Mouse (Mus musculus) embryonic facial prominence, embryonic 12.5 days (tissue): ENCODE results near the gene Gpr83. TPM values are rescaled to one million over a fixed set of nuclear protein-coding genes. Genes with fewer than 3 reads are reported as not detected.
"Not testable (repeated sequence)": the region's sequence is repeated elsewhere in the genome, so short reads cannot be mapped to it uniquely, and the experiment has no call there.

ENCODE experiments used
- ATAC-seq: fragments of 200-750 bp; cut with Nextera tagmentation; 2 replicates; pipeline ENCODE4 v1.8.0; 2017; ENCODE audit not compliant: insufficient number of reproducible peaks, insufficient read depth, low FRiP score, low TSS enrichment
- H3K27ac ChIP-seq: fragments of 300-500 bp; sonication (generic); 2 replicates; pipeline ENCODE4 v1.5.1; 2016; ENCODE audit warnings: mild to moderate bottlenecking
- H3K27me3 ChIP-seq: fragments of 300-500 bp; sonication (generic); 2 replicates; pipeline ENCODE4 v1.6.1; 2016; ENCODE audit warnings: mild to moderate bottlenecking, moderate library complexity
- H3K36me3 ChIP-seq: fragments of 300-500 bp; sonication (generic); 2 replicates; pipeline ENCODE4 v1.6.1; 2016; ENCODE audit warnings: mild to moderate bottlenecking
- H3K4me1 ChIP-seq: fragments of 300-500 bp; sonication (generic); 2 replicates; pipeline ENCODE4 v1.6.1; 2016
- H3K4me2 ChIP-seq: fragments of 300-500 bp; sonication (generic); replicated peaks from 2 replicates; pipeline ENCODE4 v1.6.1; 2016; ENCODE audit warnings: mild to moderate bottlenecking, moderate library complexity
- H3K4me3 ChIP-seq: fragments of 300-500 bp; sonication (generic); 2 replicates; pipeline ENCODE4 v1.5.1; 2016; ENCODE audit warnings: mild to moderate bottlenecking
- H3K9ac ChIP-seq: fragments of 300-500 bp; sonication (generic); 2 replicates; pipeline ENCODE4 v1.6.1; 2016; ENCODE audit warnings: mild to moderate bottlenecking, moderate library complexity
- H3K9me3 ChIP-seq: fragments of 300-500 bp; sonication (generic); 2 replicates; pipeline ENCODE4 v1.6.1; 2016; ENCODE audit warnings: mild to moderate bottlenecking, moderate library complexity
- WGBS: fragments of 180-500 bp; shearing (Covaris S2); methylation state at CpG from one replicate; pipeline ENCODE4 v1.1.7; 2016; 5-methylcytosine and 5-hydroxymethylcytosine counted together
- polyA plus RNA-seq: library from polyadenylated mRNA; unstranded; fragments of >200 nt; fragmentation: Nextera tagmentation; extraction: Ambion mirVana; gene quantifications from 2 replicates; pipeline ENCODE4 v1.2.1, GENCODE M21; 2016

The Gpr83 gene
- polyA plus RNA-seq, 1 experiment from 2014 or later, result 0.40 TPM

DNA sequence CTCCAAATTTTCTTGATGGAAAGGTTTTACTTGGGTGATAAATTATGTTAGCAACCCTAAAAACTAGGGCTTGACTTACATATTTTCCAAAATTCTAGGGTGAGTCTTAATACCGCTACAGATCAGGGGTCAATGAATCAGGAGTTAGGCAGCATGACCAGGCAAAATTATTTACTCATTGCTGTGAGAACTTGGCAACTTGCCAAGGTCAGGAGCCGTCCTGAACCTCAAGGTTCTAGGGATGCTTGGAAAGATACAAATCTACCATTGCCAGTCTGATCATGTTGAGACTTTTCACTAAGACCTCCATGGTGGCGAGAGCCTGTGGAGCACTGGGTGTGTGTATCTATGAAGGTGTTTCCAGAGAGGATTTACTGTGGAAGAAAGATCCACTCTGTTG is 11.5 kb downstream of the Gpr83 start:
- Histone ChIP-seq H3K36me3 (no peaks in the 10 kb centered on the region), H3K27ac (no peak overlapping the region), H3K4me2 (no peak overlapping the region), H3K4me1 (peaks cover 14% of the 10 kb centered on the region; the same call in 1 of the 2 replicates), H3K9me3 (no peaks in the 10 kb centered on the region), H3K9ac (no peak overlapping the region), H3K27me3 (no peaks in the 10 kb centered on the region), H3K4me3 (no peak overlapping the region)
- ATAC-seq, result no peak
- WGBS, result 70% methylated on average over 3 of the region's 3 CpGs

DNA sequence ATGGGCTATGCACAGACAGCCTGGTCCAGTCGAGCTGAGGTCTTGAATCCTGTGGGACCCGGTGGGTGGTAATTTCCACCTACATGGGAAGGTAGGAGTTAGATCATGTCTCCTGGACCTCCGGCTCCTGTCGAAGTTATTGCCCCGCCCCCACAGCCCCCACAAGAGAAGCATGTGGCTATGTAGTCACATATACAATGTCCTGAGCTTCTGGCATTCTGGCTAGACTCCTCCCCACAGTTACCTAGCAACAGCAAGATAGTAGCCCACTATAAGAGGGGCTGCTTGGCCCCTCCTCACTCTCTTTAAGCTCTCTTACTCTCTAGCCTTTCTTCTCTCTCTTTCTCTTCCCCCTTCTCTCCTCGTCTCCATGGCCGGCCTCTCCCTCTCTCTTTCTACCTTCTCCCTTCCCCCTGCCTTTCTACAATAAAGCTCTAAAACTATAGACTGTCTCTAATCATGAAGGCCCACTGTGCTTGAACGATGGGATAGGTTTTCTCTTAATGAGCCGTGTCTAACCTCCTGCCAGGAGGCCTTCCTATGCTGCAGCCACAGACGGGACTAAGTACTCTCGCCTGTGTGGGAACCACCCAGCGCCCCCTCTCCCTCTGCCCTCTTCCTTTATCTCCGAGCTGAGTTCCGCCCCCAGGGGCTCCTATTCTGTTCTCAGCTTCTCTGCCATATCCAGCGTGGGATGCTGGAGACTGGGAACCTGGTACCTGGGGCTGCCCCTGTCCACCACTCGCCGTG is 12.3 kb downstream of the Gpr83 start:
- no peak overlapping the region for H3K27ac ChIP-seq
- no peaks in the 10 kb centered on the region for H3K9me3 ChIP-seq
- peak; percentile 67; the same call in 1 of the 2 replicates for ATAC-seq

DNA sequence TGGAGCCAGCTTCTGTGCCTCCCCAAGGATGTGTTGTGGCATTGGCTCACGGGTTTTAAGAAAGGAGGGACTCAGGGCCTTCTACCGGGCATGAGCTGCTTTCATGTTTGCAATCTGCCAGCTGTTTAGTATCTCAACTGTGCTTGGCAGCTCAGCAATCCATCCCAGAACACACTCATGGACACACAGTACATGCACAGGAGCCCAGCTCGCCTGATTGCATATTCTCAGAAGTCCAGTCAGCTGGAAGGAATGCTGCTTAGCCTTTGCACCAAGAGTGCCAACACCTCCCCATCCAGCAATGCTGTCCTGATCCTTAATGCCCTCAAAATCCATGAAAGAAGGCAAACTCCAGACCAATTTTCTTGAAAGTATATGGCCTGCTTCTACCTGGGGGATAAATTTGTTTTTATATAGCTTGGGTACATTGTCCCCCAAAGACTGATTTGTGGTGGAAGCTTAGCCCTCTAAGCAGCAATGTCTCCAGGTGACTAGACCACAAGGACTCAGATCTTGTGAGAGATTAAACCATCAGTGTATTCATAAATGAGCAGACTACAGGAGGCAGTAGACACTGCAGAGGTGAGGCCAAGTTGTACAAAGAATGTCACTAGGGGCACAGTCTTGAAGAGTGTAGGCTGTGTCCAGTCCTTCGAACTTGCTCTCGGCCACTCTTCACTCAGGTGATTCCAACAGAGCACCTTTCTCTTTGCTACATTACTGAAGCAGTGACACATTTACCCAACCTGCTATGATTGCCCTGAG is 15.9 kb downstream of the Gpr83 start:
- WGBS, result 81% methylated on average over 5 of the region's 5 CpGs
- H3K36me3 ChIP-seq, result no peaks in the 10 kb centered on the region
- H3K27ac ChIP-seq, result no peak overlapping the region
- no peak overlapping the region for H3K4me2 ChIP-seq
- H3K4me1 ChIP-seq, result peaks cover 14% of the 10 kb centered on the region; the same call in 1 of the 2 replicates
- no peak overlapping the region for H3K9ac ChIP-seq
- no peak overlapping the region for H3K4me3 ChIP-seq
- H3K9me3 ChIP-seq, result no peaks in the 10 kb centered on the region
- H3K27me3 ChIP-seq, result no peaks in the 10 kb centered on the region
- no peak for ATAC-seq

More for the DNA sequence above, 12.3 kb downstream of the Gpr83 start:
- H3K9ac ChIP-seq, result no peak overlapping the region
- H3K4me2 ChIP-seq, result no peak overlapping the region
- no peaks in the 10 kb centered on the region for H3K27me3 ChIP-seq
- H3K4me1 ChIP-seq, result peaks cover 14% of the 10 kb centered on the region; the same call in 1 of the 2 replicates
- H3K36me3 ChIP-seq, result no peaks in the 10 kb centered on the region
- H3K4me3 ChIP-seq, result no peak overlapping the region
- WGBS, result 29% methylated on average over 17 of the region's 17 CpGs

DNA sequence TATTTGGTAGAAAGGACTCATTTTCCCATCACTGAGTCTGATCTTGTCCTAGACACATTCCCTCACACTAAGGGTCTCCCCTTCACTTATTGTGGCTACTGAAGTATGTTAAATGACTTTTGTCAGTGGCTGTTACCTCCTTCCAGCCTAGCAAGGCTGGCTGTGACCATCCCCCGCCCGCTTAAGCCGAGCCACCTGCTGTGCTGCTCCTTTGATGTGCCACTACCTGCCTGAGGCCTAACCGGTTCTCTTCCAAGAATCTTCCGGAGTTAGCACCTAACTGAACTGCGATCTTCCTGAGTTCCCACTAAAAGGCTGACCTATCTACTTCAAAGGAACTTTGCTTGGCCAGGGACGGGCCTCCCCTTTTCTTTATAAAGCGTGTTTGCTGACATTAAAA is 16.6 kb downstream of the Gpr83 start:
- not testable (repeated sequence) for H3K9ac ChIP-seq, H3K4me3 ChIP-seq, H3K27me3 ChIP-seq, H3K36me3 ChIP-seq, H3K4me2 ChIP-seq, H3K27ac ChIP-seq, ATAC-seq, H3K9me3 ChIP-seq
- peaks cover 13% of the 10 kb centered on the region; the same call in 1 of the 2 replicates for H3K4me1 ChIP-seq
- WGBS, result 21% methylated on average over 8 of the region's 8 CpGs

DNA sequence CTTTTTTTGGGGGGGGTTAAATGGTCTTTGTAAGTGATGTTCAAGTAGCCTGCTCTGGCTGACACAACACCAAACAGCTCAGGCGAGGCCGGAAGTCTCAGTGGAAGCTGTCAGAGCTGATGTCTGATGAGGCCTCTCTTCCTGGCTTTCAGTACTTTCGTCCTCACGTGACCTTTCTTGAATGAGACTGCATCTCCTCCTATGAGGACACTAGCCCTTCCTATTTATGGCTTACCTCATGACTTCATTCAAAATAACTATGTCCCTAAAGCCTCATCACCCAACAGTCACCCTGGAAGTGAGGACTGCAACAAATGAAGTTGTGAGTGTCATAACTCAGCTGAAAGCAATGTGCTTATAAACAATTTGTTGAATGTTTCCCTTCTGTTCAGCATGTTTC is 24.6 kb downstream of the Gpr83 start:
- Histone ChIP-seq H3K36me3 (no peaks in the 10 kb centered on the region), H3K27ac (no peak overlapping the region), H3K4me2 (no peak overlapping the region), H3K4me1 (no peaks in the 10 kb centered on the region; the same call in 1 of the 2 replicates), H3K9me3 (no peaks in the 10 kb centered on the region), H3K9ac (no peak overlapping the region), H3K27me3 (no peaks in the 10 kb centered on the region), H3K4me3 (no peak overlapping the region)
- WGBS, result 67% methylated on average over 4 of the region's 4 CpGs
- no peak for ATAC-seq

DNA sequence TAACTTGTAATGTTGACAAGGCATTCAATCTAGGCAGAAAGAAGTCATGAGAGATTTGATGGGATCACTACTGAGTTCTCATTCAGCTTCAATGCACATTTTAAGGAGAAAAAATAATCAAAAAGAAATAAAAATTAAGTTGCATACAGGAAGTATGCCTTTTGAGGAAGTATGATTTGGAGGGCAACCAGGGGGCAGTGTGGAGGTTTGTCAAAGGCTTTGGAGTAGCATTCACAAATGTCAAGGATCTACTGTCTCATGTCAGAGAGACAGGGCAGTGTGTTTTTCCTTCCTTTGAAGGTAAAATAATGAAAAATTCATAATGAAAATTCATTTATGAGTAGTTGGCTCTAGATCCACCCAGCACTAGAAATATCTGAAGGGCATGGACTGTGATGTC is 25.1 kb downstream of the Gpr83 start:
- no peaks in the 10 kb centered on the region for H3K36me3 ChIP-seq
- no peak overlapping the region for H3K27ac ChIP-seq
- H3K4me3 ChIP-seq, result no peak overlapping the region
- no peak overlapping the region for H3K9ac ChIP-seq
- no peak overlapping the region for H3K4me2 ChIP-seq
- H3K9me3 ChIP-seq, result no peaks in the 10 kb centered on the region
- no peaks in the 10 kb centered on the region; the same call in 1 of the 2 replicates for H3K4me1 ChIP-seq
- no peaks in the 10 kb centered on the region for H3K27me3 ChIP-seq
- no peak for ATAC-seq

DNA sequence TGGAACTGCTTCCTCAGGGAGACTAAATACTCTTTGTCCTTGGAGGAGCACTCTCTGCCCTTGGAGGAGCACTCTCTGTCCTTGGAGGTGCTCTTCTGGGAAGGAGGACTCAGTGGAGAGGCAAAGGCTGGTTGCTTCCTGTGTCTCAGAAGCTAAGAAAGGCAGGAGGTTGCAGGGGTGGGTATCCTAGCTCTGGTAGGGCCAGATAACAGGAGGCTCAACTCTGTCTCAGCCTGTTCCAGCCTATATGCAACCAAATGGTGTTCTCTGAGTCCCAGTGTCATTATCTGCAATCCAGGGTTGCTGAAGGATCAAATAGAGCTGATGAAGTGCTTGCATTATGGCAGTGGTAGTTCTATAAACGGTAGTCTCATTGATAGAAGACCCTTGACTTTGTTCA is 25.9 kb downstream of the Gpr83 start:
- Histone ChIP-seq H3K27me3 (no peaks in the 10 kb centered on the region), H3K9ac (no peak overlapping the region), H3K4me3 (no peak overlapping the region), H3K36me3 (no peaks in the 10 kb centered on the region), H3K4me2 (no peak overlapping the region), H3K9me3 (no peaks in the 10 kb centered on the region), H3K4me1 (no peaks in the 10 kb centered on the region; the same call in 1 of the 2 replicates), H3K27ac (no peak overlapping the region)
- no peak for ATAC-seq
- WGBS, result 71% methylated on average over 1 of the region's 1 CpGs

DNA sequence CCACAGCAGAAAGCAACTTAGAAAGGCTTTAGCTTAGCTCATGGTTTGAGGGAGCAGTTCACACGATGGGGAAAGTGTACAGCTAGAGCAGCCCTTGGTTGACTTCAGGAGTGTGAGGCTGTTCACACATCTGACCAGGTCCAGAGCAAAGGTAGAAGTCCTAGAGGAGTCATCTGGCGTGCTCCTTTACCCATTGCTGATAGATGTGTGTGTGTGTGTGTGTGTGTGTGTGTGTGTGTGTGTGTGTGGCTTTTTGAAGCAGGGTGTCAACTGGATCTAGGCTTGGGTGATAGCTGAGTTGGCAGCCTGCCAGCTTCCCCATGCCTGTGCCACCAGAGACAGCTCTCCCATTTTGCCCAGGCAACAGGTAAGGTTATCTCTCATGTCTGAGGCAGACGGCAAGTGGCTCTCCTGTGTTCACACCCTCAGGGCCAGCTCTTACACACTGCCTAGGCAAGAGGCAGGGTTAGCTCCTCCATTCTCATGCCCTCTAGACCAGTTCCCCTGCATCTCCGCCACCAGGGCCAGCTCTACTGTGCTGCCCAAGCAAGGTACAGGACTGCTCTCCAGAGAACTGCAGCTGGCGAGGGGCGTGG is 27.9 kb downstream of the Gpr83 start:
- H3K4me3 ChIP-seq, result no peak overlapping the region
- no peak overlapping the region for H3K9ac ChIP-seq

DNA sequence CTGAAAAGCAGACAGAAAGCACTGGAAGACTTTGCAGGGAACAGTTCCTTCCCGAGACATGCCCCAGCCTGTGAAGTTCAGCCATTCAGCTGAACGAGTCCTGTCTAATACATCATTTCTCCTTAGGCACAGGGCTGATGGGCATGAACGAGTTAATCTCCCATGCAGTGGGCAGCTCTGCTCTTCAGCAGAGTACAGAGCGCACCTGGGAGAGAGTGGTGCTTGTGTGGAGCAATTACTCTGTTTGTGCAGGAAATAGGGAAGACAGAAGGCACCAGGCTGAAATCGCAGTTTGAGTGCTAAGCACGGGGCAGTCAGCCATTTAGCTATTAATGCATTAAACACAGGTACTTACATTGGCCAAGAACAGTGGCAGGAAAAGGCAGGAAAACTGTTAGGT is 28.7 kb downstream of the Gpr83 start:
- WGBS, result 59% methylated on average over 6 of the region's 6 CpGs
- Histone ChIP-seq H3K27ac (no peak overlapping the region), H3K9me3 (no peaks in the 10 kb centered on the region), H3K36me3 (no peaks in the 10 kb centered on the region), H3K4me1 (no peaks in the 10 kb centered on the region; the same call in 1 of the 2 replicates), H3K4me3 (no peak overlapping the region), H3K27me3 (no peaks in the 10 kb centered on the region), H3K4me2 (no peak overlapping the region), H3K9ac (no peak overlapping the region)
- ATAC-seq, result no peak

More for the DNA sequence above, 27.9 kb downstream of the Gpr83 start:
- H3K27ac ChIP-seq, result no peak overlapping the region
- H3K27me3 ChIP-seq, result no peaks in the 10 kb centered on the region
- no peak for ATAC-seq
- H3K4me2 ChIP-seq, result no peak overlapping the region
- H3K36me3 ChIP-seq, result no peaks in the 10 kb centered on the region
- H3K4me1 ChIP-seq, result no peaks in the 10 kb centered on the region; the same call in 1 of the 2 replicates
- H3K9me3 ChIP-seq, result no peaks in the 10 kb centered on the region
- 87% methylated on average over 6 of the region's 6 CpGs for WGBS

DNA sequence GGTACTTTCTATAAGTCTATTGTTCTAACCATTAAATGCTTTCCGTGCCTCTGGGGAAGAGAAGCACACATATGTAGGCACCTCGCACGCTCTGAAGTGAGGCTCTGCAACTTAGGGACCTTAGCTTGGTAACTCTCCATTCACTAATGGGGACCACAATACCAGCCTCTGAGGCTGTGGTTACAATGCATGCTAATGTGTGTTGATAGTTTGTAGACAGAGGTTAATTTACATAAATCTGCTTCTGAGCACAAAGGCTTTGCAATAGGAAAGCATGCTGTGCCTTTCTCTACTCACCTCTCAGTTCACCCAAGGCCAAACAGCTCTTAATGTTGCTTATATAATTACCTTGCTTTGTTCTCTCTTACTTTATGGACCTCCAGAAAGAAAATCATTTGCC is 30.7 kb downstream of the Gpr83 start:
- no peak for ATAC-seq
- no peaks in the 10 kb centered on the region for H3K27me3 ChIP-seq
- no peak overlapping the region for H3K4me2 ChIP-seq
- H3K9ac ChIP-seq, result no peak overlapping the region
- WGBS, result 72% methylated on average over 3 of the region's 3 CpGs
- no peaks in the 10 kb centered on the region for H3K9me3 ChIP-seq
- H3K36me3 ChIP-seq, result no peaks in the 10 kb centered on the region
- no peak overlapping the region for H3K27ac ChIP-seq
- no peak overlapping the region for H3K4me3 ChIP-seq
- no peaks in the 10 kb centered on the region; the same call in 1 of the 2 replicates for H3K4me1 ChIP-seq

DNA sequence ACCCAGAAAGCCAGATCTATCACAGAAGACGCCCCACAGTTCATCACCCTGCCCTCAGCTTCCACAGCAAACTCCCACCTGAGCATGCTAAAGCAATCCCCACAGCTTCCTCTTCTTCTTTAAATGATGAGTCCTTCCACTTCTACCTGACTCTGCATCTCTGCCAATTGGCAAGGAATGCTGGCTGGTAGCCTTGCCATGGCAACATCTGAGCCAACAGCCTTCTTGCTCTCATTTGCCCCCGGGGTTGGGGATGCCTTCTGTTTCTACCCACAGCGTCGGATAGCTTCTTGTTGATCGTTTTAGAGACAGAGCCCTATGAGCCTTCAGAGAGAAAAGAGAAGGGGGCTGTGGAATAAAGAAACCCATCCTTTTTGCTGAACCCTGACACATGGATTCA is 31.9 kb downstream of the Gpr83 start:
- Histone ChIP-seq H3K27ac (no peak overlapping the region), H3K9me3 (no peaks in the 10 kb centered on the region), H3K36me3 (no peaks in the 10 kb centered on the region), H3K27me3 (no peaks in the 10 kb centered on the region), H3K4me1 (no peaks in the 10 kb centered on the region; the same call in 1 of the 2 replicates), H3K9ac (no peak overlapping the region), H3K4me3 (no peak overlapping the region), H3K4me2 (no peak overlapping the region)
- ATAC-seq, result no peak
- 85% methylated on average over 5 of the region's 5 CpGs for WGBS
